ENCODE assay signal across 20 mouse cellular contexts in the genomic region with DNA sequence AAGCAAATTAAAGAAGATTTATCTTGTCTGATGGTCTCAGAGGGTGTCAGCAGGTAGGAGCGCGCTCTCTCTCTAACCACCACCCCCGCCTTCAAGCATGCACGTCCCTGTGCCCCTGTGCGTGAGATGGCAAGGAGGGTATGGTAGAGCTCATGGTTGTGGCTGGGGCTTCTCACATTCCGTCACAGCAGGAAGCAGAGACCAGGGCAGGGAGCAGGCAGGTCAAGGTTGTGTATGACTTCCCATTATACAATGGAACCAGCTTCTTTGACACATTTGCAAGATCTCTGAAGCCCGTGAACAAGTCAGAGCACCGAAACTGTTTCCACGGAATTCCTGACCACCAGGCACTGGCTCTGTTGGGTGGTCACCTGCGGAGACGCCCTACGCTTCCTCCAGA. TPM values are rescaled to one million over a fixed set of nuclear protein-coding genes. Genes with fewer than 3 reads are reported as not detected.
"Had no signal": no experiment of that assay in that cellular context is flagged by ENCODE, and none has a peak within 500 bp of the region (broad histone marks: within the 10 kb centered on the region; RNA-seq: fewer than 3 reads in every experiment).

No protein-coding gene starts in this region.

- DNase-seq: lung, adult 18-20 months; lung, embryonic 14.5 days; lung, postnatal 10 days; retina, postnatal 1 day; right cerebral cortex, adult 18-20 months; thymus, adult 2 months; thymus, postnatal 25 days; thymus, postnatal 4 days had no signal

- H3K27ac ChIP-seq: liver, embryonic 14.5 days; macrophage; midbrain, embryonic 13.5 days; midbrain, embryonic 15.5 days; neural tube, embryonic 13.5 days; neural tube, embryonic 15.5 days; stomach, embryonic 15.5 days; stomach, postnatal 0 days had no signal

- H3K4me3 ChIP-seq: midbrain, embryonic 13.5 days; midbrain, embryonic 15.5 days; neural tube, embryonic 13.5 days; neural tube, embryonic 15.5 days; stomach, embryonic 15.5 days had no signal

- H3K9me3 ChIP-seq: midbrain, embryonic 13.5 days; midbrain, embryonic 15.5 days; neural tube, embryonic 13.5 days; neural tube, embryonic 15.5 days; stomach, embryonic 15.5 days had no signal

- H3K36me3 ChIP-seq: midbrain, embryonic 13.5 days; midbrain, embryonic 15.5 days; neural tube, embryonic 13.5 days; neural tube, embryonic 15.5 days; stomach, embryonic 15.5 days had no signal

- H3K4me1 ChIP-seq: midbrain, embryonic 13.5 days; midbrain, embryonic 15.5 days; stomach, embryonic 15.5 days had no signal

- H3K27me3 ChIP-seq: midbrain, embryonic 13.5 days; midbrain, embryonic 15.5 days; neural tube, embryonic 13.5 days; neural tube, embryonic 15.5 days; stomach, embryonic 15.5 days had no signal

RNA-seq across cellular contexts. Expression of gene Pla2g12b, which starts 6.8 kb away (rescaled TPM):
- polyA plus RNA-seq: lung, embryonic 14.5 days; macrophage; midbrain, embryonic 11.5 days; midbrain, embryonic 13.5 days; midbrain, embryonic 15.5 days; midbrain, postnatal 0 days; neural tube, embryonic 11.5 days; neural tube, embryonic 13.5 days; neural tube, embryonic 15.5 days; spleen, adult 2 months; thymus, adult 2 months had no signal

RNA-seq across cellular contexts. Expression of gene Gm10273, which starts 14.8 kb away (rescaled TPM):
- polyA plus RNA-seq: neural tube, embryonic 13.5 days had no signal
